Mouse (Mus musculus) spleen, adult 2 months (tissue): ENCODE data around the gene Emp2. TPM values are rescaled to one million over a fixed set of nuclear protein-coding genes. Genes with fewer than 3 reads are reported as not detected.

Experiments used
- DNase-seq, 2 experiments: peaks; one replicate each; pipeline versions ENCODE4 v3.0.0 to v3.0.0-alpha.2; 2012 to 2021; ENCODE audit warnings: low spot score in 2 of 2, low read depth in 1 of 2
- H3K27ac ChIP-seq: fragments of 200-500 bp; 2 replicates; pipeline ENCODE4 v1.5.1; 2012; ENCODE audit warnings: low read length, inconsistent platforms; ENCODE audit not compliant: insufficient read depth
- H3K27me3 ChIP-seq: fragments of 200-500 bp; 2 replicates; pipeline ENCODE4 v1.6.1; 2012; ENCODE audit warnings: mild to moderate bottlenecking, moderate library complexity, low read length, inconsistent platforms; ENCODE audit not compliant: control insufficient read depth, insufficient read depth
- H3K36me3 ChIP-seq: fragments of 200-500 bp; 2 replicates; pipeline ENCODE4 v1.6.1; 2012; ENCODE audit warnings: mild to moderate bottlenecking, low read length, inconsistent platforms; ENCODE audit not compliant: control insufficient read depth, insufficient read depth
- H3K4me1 ChIP-seq: fragments of 200-500 bp; 2 replicates; pipeline ENCODE4 v1.6.1; 2011; ENCODE audit warnings: inconsistent platforms; ENCODE audit not compliant: control insufficient read depth, insufficient read depth, insufficient read length
- H3K4me3 ChIP-seq: fragments of 200-500 bp; 2 replicates; pipeline ENCODE4 v1.5.1; 2011; ENCODE audit warnings: mild to moderate bottlenecking, inconsistent platforms; ENCODE audit not compliant: insufficient read depth, insufficient read length; ENCODE audit errors: extremely low read depth
- CTCF ChIP-seq: fragments of 200-500 bp; IDR thresholded peaks from 2 replicates; pipeline ENCODE4 v1.5.1; 2011; ENCODE audit warnings: mild to moderate bottlenecking, inconsistent platforms; ENCODE audit not compliant: insufficient read depth, insufficient read length, insufficient replicate concordance; ENCODE audit errors: extremely low read depth
- POLR2A ChIP-seq: fragments of 200-500 bp; IDR thresholded peaks from 2 replicates; pipeline ENCODE4 v1.6.1; 2011; ENCODE audit warnings: low read depth, low read length, inconsistent platforms
- WGBS: fragments of 180-500 bp; shearing (Covaris S2); methylation state at CpG from one replicate; pipeline ENCODE4 v1.1.7; 2018; 5-methylcytosine and 5-hydroxymethylcytosine counted together
- polyA plus RNA-seq: library from polyadenylated mRNA; depleted of rRNA; stranded (reverse); fragments of >200 nt; gene quantifications from 2 replicates; pipeline ENCODE4 v1.2.3, GENCODE M21; 2012

Gene Emp2
- polyA plus RNA-seq, 1 experiment, result 10.9 TPM

DNA sequence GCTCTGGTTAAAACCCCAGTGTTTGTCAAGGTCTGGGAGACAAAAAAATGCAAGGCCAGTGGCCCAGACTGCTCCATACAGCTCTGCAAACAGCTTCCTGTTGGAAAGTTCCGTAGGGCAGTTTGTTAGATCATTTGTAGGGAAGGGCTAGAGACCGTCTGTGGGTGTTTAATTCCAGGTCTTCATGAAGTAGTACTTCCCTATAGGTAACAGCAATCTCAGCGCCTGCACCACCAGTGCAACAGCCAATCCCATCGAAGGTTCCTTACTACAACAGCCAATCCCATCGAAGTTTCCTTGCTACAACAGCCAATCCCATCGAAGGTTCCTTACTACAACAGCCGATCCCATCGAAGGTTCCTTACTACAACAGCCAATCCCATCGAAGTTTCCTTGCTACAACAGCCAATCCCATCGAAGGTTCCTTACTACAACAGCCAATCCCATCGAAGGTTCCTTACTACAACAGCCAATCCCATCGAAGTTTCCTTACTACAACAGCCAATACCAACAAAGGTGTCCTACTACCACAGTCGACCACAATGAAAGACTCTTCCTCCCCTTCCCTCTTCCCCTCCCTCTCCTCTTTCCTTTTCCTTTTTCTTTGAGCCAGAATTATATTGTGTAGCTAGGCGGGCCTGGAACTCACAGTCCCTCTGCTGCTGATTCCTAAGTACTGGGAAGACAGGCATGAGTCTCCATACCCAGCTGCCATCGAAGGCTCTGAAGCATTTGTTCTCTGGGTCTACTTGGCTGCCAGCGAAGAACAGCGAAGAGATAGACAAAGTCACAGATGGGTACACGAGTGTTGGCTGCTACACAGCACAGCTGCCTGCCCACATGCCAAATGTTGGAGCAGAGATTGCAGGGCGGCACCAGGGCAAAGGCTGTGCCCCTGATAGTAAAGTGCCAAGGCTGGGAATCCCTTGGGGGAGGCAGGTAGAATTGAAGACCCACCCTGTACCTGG, 23.0 kb upstream of the Emp2 start:
- DNase-seq, result no peak
- Histone ChIP-seq H3K4me1 (no peaks in the 10 kb centered on the region), H3K27me3 (no peaks in the 10 kb centered on the region), H3K27ac (no peak overlapping the region), H3K36me3 (no peaks in the 10 kb centered on the region), H3K4me3 (no peak overlapping the region)
- no peak for TF ChIP-seq CTCF
- no peak for TF ChIP-seq POLR2A
- WGBS, result 89% methylated on average over 19 of the region's 19 CpGs

DNA sequence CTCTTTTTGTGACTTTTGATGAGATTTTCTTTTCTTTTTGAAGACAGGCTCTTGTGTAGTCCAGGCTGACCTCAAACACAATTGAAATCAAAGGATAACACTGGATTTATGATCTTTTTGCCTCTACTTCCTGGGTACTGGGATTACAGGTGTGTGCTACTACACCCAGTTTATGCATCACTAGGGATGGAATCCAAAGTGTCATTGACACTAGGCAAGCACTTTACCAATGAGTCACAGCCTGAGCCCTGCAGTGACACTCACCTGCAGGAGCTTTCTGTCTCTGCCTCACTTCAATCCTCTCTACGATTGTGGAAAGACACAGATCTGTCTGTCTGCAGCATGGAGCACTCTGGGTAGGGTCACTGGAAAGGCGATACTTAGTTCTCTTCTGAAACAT, 22.2 kb upstream of the Emp2 start:
- Histone ChIP-seq H3K4me3 (no peak overlapping the region), H3K27me3 (no peaks in the 10 kb centered on the region), H3K27ac (no peak overlapping the region), H3K4me1 (0 out of 2 replicates have a peak, but pooled peaks cover 1% of the 10 kb centered on the region), H3K36me3 (no peaks in the 10 kb centered on the region)
- TF ChIP-seq POLR2A (no peak), CTCF (no peak)
- WGBS, result 86% methylated on average over 2 of the region's 2 CpGs
- no peak for DNase-seq

DNA sequence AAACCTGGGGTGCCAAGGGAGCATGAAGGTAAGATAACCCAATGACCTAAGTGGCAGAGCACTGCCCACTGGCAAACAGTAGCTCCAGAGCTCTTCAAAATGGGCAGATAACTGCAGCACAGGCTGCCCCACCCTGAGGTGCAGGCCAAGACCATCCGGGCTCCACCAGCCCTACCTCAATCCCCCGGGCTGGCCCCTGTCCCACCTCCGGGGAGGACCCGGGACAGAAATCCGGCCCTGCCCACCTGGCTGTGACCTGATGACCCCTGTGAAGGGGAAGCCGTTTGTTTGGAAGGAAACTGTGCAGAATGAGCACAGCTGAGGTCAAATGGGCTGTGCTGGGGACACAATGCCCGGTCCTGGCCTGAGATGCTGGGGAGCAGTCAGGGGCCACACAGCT, 19.0 kb upstream of the Emp2 start:
- WGBS, result 50% methylated on average over 7 of the region's 7 CpGs
- TF ChIP-seq CTCF (no peak), POLR2A (no peak)

GRCm38 (mm10) chr16:10330586-10331495, 17.1 kb upstream of the Emp2 start:
- Histone ChIP-seq H3K4me1 (0 out of 2 replicates have a peak, but pooled peaks cover 2% of the 10 kb centered on the region), H3K27ac (no peak overlapping the region), H3K27me3 (no peaks in the 10 kb centered on the region), H3K36me3 (no peaks in the 10 kb centered on the region), H3K4me3 (no peak overlapping the region)
- no peak for DNase-seq
- TF ChIP-seq POLR2A, result no peak
- no peak for TF ChIP-seq CTCF
- 68% methylated on average over 12 of the region's 12 CpGs for WGBS

More for the DNA sequence above, 19.0 kb upstream of the Emp2 start:
- Histone ChIP-seq H3K27me3 (no peaks in the 10 kb centered on the region), H3K36me3 (no peaks in the 10 kb centered on the region), H3K4me1 (0 out of 2 replicates have a peak, but pooled peaks cover 2% of the 10 kb centered on the region), H3K4me3 (no peak overlapping the region), H3K27ac (no peak overlapping the region)
- no peak for DNase-seq

DNA sequence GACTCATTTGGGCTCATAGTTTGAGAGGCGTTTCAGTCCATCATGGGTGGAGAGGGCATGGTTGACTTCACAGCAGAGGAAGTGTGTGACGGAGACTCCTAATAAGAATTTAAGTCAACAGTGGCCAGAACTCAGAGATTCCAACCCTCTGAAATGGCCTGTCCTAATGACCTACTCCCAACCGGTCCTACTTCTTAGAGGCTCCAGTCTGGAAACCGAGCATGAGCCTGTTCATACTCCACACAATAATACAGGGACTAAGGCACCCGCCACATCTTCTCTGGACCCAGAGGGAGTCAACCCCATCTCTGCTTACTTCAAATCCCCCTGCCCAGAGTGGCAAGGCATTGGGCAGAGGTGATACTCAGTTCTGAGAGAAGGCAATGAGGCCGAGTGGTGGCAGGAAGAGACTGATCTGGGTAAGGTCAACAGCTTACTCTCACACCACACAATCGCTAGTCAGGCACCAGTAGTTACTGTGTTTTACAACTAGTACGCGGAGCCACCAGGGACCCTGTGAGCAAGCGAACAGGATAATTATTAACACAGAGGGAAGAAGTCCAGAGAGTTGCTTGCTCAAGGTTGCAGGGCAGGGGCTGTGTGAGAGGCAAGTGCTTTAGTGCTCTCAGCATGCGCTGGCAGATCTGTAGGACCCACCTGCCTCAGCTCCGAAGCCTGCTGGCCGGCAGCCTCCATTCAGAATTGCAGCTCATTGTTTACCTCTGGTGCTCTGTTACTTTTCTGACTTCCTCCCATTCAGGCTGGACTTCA, 14.0 kb upstream of the Emp2 start:
- Histone ChIP-seq H3K4me3 (no peak overlapping the region), H3K27me3 (no peaks in the 10 kb centered on the region), H3K36me3 (no peaks in the 10 kb centered on the region), H3K4me1 (0 out of 2 replicates have a peak, but pooled peaks cover 2% of the 10 kb centered on the region), H3K27ac (no peak overlapping the region)
- DNase-seq, result no peak
- TF ChIP-seq CTCF, result no peak
- TF ChIP-seq POLR2A, result no peak
- 77% methylated on average over 13 of the region's 13 CpGs for WGBS

DNA sequence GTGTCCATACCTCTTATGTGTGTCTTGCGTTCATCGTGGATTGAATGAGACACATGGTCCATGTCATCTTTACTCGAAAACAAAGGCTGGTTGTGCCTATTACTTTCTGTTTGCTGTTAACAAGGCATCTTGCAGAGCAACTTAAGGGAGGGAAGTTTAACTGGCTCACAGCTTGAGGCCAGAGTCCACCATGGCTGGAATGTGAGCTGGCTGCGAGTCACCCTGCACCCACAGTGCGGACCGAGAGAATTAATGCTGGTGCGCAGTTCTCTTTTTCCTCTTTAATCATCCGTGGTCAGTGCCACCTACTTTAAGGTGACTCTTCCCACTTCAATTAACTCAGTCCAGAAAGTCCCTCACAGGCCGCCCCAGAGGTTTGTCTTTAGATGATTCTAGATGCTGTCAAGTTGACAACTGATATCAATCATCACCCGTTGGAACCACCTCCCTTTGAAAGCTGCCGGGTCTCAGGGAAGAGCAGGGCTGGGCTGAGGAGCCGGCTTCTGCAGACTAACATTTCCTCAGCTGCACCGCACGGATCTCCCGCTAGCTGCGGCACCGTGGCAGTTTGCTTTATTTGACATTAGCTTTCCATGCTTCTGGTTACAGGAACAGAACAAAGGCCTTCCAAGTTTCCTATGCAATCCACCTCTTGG, 6.3 kb upstream of the Emp2 start:
- DNase-seq, result no peak
- Histone ChIP-seq H3K27me3 (no peaks in the 10 kb centered on the region), H3K4me3 (no peak overlapping the region), H3K27ac (no peak overlapping the region), H3K4me1 (no peaks in the 10 kb centered on the region), H3K36me3 (no peaks in the 10 kb centered on the region)
- 55% methylated on average over 17 of the region's 17 CpGs for WGBS
- TF ChIP-seq CTCF (no peak), POLR2A (no peak)
